Mouse (Mus musculus) adrenal gland, postnatal 4 days (tissue): Measurements from ENCODE around the gene Alg6. TPM values are rescaled to one million over a fixed set of nuclear protein-coding genes. Genes with fewer than 3 reads are reported as not detected.
A peak's percentile ranks its signal among the peaks of the same experiment; 100 is the strongest.

ENCODE experiments used
- DNase-seq, 2 experiments: peaks; one replicate each; pipeline ENCODE4 v3.0.0; 2021 to 2022; ENCODE audit warnings: low spot score in 2 of 2, mixed read lengths in 2 of 2
- long read RNA-seq, 2 experiments: library from polyadenylated mRNA; stranded (forward); transcript quantifications; one replicate each; pipeline ENCODE4 v2.0.0; 2021
- total RNA-seq, 2 experiments: library from RNA; stranded (reverse); gene quantifications; 2 replicates each; pipeline ENCODE4 v1.2.3; 2021

The Alg6 gene
- 10 to 100 TPM; 17.0 to 18.8 TPM for total RNA-seq
- long read RNA-seq, experiment 1, partial matches to known transcripts = 2 of 9 reads
- long read RNA-seq, experiment 1, other reads (novel, unspliced or antisense) = 3 of 9 reads
- long read RNA-seq, experiment 2, transcript Alg6-201 (15 exons, 3,079 nt) = major isoform, 10 of 18 reads
- long read RNA-seq, experiment 2, partial matches to known transcripts = 1 of 18 reads
- long read RNA-seq, experiment 2, other reads (novel, unspliced or antisense) = 6 of 18 reads

GRCm38 (mm10) chr4:99714904-99715782 lies at the start of gene Alg6:
Gene Alg6, plus strand, starts transcription at chr4:99715664.
- peak; percentile 95 to 97 for DNase-seq

- no peak for DNase-seq
These were observed 45.1 kb upstream of the Alg6 start for GRCm38 (mm10) chr4:99670203-99670851.

DNA sequence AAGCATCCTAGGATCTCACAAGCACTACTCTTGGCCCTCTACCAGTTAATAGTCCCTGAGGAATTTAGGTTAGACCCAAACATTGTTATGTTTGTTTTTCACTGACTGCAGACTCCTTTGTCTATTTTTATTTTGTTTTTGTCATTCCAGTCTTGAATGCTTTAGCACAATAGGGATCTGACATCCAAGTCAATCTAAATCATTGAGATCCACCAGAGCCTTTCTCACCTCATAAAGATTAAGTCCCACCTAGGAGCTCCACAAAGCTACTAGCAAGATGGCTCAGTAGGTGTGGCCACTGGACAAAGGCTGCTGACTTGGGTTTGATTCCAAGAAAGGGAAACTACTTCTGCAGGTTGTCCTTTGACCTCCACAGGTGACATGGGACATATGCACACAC lies 40.3 kb upstream of the Alg6 start:
- DNase-seq = no peak

DNA sequence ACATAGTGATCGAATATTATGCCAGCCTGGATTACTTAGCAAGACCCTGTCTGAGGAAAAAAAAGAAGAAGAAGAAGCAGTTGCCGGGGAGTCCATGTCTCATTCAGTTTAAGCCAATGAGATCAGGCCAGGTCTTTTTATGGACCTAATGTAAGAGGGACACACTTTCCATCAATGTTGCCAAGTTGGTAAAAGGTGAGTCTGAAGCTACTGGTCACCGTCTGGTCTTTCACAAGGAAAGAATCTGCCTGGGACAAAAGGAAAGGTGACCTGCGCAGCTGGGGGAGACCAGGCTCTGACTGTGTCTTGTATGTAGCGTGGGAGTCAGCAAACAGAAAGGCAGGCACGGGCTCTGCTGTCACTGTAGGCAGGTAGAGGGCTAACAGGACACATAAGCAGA lies 31.5 kb upstream of the Alg6 start:
- DNase-seq = no peak

- DNase-seq = no peak
These were observed 29.2 kb upstream of the Alg6 start for GRCm38 (mm10) chr4:99686308-99686707.

DNA sequence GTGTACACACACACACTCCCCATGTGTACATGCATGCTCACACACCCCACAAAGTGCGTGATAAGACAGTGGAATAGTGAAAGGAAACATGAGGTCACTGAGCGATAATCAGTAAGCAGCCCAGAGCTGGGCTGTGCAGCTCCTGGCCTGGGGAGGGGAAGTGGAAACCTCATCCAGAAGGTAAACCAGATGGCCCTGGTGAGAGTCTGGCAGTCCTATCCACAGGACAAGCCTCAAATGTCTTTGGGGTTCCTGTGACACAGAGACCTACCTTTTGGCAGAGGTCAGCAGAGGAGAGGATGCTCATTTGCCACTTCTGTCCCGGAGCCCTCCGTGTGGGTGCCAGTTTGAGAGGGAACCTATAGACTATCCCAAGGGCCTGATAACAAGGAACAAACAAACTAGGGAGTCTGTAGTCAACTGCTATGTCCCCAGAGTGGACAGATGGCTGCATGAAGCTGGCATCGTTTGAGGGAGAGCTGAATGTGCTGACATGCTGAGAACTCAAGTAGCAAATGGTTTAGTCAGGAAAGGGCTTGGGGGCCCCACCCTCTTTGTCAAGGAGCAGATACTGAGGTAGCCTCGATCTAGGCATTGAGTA lies 2.8 kb upstream of the Alg6 start:
- DNase-seq = no peak

GRCm38 (mm10) chr4:99713971-99714370 lies 1.5 kb upstream of the Alg6 start:
- no peak for DNase-seq

- DNase-seq = no peak
These were observed 436 bp downstream of the Alg6 start for GRCm38 (mm10) chr4:99715783-99716416.

DNA sequence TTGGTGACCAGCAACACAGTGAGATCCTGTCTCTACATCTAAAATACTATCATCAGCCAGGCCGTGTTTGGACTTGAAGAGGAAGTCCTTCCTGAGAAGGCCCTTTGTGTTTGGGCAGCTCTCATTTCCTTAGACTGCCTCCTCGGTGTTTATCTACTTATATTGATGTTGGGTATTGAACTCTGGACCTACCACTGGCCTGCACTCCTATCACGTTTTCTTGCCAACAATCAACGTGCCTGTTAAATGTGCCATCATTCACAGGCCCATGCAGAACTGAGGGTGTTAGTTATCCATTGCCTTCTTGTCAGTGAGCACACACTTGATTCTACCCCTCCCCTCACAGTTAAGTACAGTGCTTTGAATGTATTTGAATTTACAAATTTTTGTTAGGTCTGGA lies 2.4 kb downstream of the Alg6 start:
- DNase-seq = no peak

DNA sequence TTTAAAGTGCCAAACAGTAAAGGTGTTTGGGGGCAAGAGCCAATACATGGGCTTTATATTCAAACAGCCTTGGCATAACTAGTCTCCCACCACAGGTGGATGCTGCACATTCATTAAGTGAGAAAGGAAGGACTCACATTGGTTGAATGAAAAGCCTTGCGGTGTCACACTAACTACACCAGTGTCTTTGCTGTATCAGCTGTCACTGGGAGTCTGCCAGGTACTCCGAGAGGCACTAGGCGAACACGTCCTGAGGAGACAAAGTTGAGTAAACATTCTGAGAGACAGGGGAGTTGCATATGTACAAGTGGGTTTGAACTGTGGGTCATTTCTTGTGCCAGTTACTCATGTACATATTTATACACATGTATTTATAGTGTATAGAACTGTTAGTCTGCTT lies 8.9 kb downstream of the Alg6 start:
- no peak for DNase-seq

DNA sequence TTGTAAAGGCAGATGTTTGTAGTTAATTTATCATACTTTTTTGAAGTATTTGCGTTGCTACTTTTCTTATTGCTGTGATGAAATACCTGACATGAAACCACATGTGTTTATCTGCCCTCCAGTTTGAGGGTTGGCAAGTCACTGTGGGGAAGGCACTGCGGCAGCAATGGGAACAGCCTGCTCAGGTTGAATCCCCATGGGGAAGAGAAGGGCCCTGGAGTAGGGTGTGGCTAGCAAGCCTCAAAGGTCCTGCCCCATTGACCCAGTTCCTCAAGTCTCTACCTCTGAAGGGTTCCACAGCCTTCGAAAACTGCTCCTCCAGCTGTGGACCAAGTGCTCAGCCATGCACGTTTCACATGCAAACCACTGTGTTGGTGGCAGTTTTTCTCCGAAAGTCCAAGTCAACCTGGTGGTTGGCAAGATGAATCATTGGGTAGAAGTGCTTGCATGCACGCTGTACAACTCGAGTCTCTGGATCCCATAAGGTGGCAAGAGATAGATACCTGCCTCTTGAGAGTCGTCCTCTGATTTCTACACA lies 10.5 kb downstream of the Alg6 start:
- DNase-seq = no peak

DNA sequence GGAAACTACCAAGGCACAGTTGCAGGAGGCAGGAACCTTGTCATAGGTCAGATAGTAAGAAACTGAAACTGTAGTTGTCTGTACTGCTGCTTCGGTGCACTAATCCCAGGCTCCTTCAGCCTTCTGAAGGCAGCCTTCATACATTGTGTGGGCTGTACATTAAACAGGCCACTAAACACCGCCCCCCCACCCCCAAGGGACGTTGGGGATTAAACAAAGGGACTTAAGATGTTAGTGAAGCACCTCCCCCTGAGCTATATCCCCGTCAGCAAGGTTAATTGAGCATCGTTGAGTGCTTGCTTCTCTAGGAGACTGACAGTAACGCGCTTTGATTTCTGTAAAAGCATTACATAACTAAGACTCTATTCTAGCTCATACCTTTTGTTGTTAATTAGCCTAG lies 24.4 kb downstream of the Alg6 start:
- DNase-seq = no peak

DNA sequence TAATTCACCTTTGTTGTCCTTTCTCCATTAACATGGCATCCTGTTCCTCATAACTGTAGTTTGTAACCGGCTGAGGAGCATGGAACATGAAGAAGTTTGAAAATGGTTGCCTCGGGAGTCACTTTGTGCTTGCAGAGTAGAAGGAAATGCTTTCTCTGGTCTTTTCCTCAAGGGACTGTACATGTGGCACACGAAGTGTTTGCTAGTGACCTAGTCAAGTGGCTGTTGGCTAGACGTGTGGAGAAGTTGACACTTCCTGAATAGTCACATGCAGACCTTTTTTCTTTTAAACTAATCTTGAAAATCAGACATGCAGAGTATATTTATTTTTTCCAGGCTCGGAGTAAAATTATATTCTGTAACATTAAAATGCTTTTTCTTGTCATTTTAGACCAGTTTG lies 37.0 kb downstream of the Alg6 start:
- DNase-seq = no peak

GRCm38 (mm10) chr4:99766303-99766702 lies 50.8 kb downstream of the Alg6 start:
- DNase-seq = no peak

DNA sequence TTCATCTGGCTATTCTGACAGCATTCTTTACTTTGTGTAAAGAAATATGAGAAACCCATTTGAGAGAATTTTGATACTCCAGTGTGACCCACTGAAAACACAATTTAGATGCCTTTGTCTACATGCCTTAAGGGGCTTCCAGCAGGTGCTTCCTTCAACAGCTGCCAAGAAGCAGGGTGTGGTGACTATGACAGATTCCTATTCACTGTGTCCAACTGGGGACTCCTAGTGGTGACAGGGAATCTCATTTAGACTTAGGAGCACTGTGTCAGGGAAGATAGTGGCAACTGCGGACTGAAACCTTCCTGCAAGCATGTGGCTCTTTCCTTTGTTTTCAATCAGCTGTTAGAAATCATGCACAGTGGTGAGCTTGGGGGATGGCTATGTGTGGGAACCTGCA lies 51.3 kb downstream of the Alg6 start:
- no peak for DNase-seq

GRCm38 (mm10) chr4:99770555-99770954 lies 55.1 kb downstream of the Alg6 start:
- no peak for DNase-seq

- DNase-seq = no peak
These were observed 57.6 kb downstream of the Alg6 start for GRCm38 (mm10) chr4:99773041-99773440.

GRCm38 (mm10) chr4:99792365-99792764 lies 76.9 kb downstream of the Alg6 start:
- no peak for DNase-seq
